9 mouse cellular contexts compared by ENCODE assay signal in genomic region chr5:64959843-64960230, GRCm38 (mm10). TPM values are rescaled to one million over a fixed set of nuclear protein-coding genes. Genes with fewer than 3 reads are reported as not detected.
DNase-seq lines count a peak whose midpoint lies in the region; ATAC-seq and TF ChIP-seq lines count a peak whose summit lies in the region.
"Had no signal": no experiment of that assay in that cellular context is flagged by ENCODE, and none has a peak within 500 bp of the region (broad histone marks: within the 10 kb centered on the region; RNA-seq: fewer than 3 reads in every experiment).

Tlr6 (minus strand) TSS chr5:64960097.

- H3K4me3 ChIP-seq in ES-E14 (ENCODE audit: insufficient read depth in 1 of 2, low read depth in 1 of 2, low read length in 2 of 2, poor library complexity in 1 of 2, severe bottlenecking in 1 of 2) (no peak within 1 kb of the TSS), macrophage (ENCODE audit: inconsistent target) (peak within 1 kb of the TSS; percentile 50)
- no peak within 1 kb of the TSS; the same call in 1 of the 2 replicates for H3K4me3 ChIP-seq in kidney, embryonic 16.5 days (ENCODE audit: low read length)
- H3K4me3 ChIP-seq: embryonic facial prominence, embryonic 15.5 days had no signal

- peaks cover 42% of the 10 kb centered on the region for H3K79me2 ChIP-seq in macrophage (ENCODE audit: inconsistent target)

- ATAC-seq in kidney, embryonic 16.5 days (ENCODE audit: low FRiP score, low TSS enrichment): no peak

- in situ Hi-C loops in ES-E14 (cut with MboI; ENCODE audit: low sequenced_read_pairs in 2 of 2, unreplicated experiment in 2 of 2): no loop called here

- peak; percentile 58 for DNase-seq in layer of hippocampus, adult 11-12 months (ENCODE audit: low spot score)
- DNase-seq in layer of hippocampus, adult 9-10 months (ENCODE audit: low spot score): no peak
- no peak for DNase-seq in ES-E14 (ENCODE audit: low read depth, low spot score)
- DNase-seq in cerebellum, postnatal 25 days: peak; percentile 11 to 60
- peak; percentile 74 for DNase-seq in thymus, postnatal 14 days
- no peak for DNase-seq in embryo, embryonic 10 days (ENCODE audit: low spot score)

- H3K27me3 ChIP-seq in kidney, embryonic 16.5 days (ENCODE audit: insufficient read depth, low read length): no peaks in the 10 kb centered on the region
- H3K27me3 ChIP-seq: embryonic facial prominence, embryonic 15.5 days had no signal

- no peak within 1 kb of the TSS for H3K27ac ChIP-seq in ES-E14 (ENCODE audit: insufficient read depth, low read depth, low read length, poor library complexity, severe bottlenecking)
- no peak within 1 kb of the TSS; the same call in 1 of the 2 replicates for H3K27ac ChIP-seq in kidney, embryonic 16.5 days (ENCODE audit: low read length)
- peak within 1 kb of the TSS; percentile 97 for H3K27ac ChIP-seq in macrophage
- H3K27ac ChIP-seq: embryonic facial prominence, embryonic 15.5 days had no signal

- H3K4me1 ChIP-seq in ES-E14 (ENCODE audit: control insufficient read depth in 2 of 2, insufficient read depth in 2 of 2, low read length in 2 of 2, poor library complexity in 1 of 2): no peaks in the 10 kb centered on the region
- H3K4me1 ChIP-seq in kidney, embryonic 16.5 days (ENCODE audit: insufficient read depth, low read length): no peaks in the 10 kb centered on the region
- H3K4me1 ChIP-seq: embryonic facial prominence, embryonic 15.5 days had no signal

- WGBS in kidney, embryonic 16.5 days: 76% methylated on average over 13 of the region's 13 CpGs
- WGBS in macrophage (ENCODE audit: missing documents): 11% methylated on average over 13 of the region's 13 CpGs

- H3K9ac ChIP-seq in ES-E14 (ENCODE audit: insufficient read depth, low read depth, low read length, poor library complexity, severe bottlenecking): no peak within 1 kb of the TSS
- H3K9ac ChIP-seq in kidney, embryonic 16.5 days (replicated peaks; ENCODE audit: low read length): no peak within 1 kb of the TSS
- H3K9ac ChIP-seq: embryonic facial prominence, embryonic 15.5 days had no signal

- H3K36me3 ChIP-seq in ES-E14 (ENCODE audit: control insufficient read depth, insufficient read depth, low read length, poor library complexity, severe bottlenecking) (no peaks in the 10 kb centered on the region), macrophage (ENCODE audit: inconsistent target) (peaks cover 18% of the 10 kb centered on the region; the same call in 1 of the 2 replicates)
- no peaks in the 10 kb centered on the region for H3K36me3 ChIP-seq in kidney, embryonic 16.5 days (ENCODE audit: insufficient read depth, low read length)
- H3K36me3 ChIP-seq: embryonic facial prominence, embryonic 15.5 days had no signal

- 0 out of 2 replicates have a peak within 1 kb of the TSS, but pooled peaks have one; percentile 4 for H3K4me2 ChIP-seq in kidney, embryonic 16.5 days (replicated peaks; ENCODE audit: low read depth, low read length)
- H3K4me2 ChIP-seq: embryonic facial prominence, embryonic 15.5 days had no signal

- H3K9me3 ChIP-seq in ES-E14 (ENCODE audit: control insufficient read depth, insufficient read depth, low read depth, low read length): no peaks in the 10 kb centered on the region
- H3K9me3 ChIP-seq in kidney, embryonic 16.5 days (ENCODE audit: low read length): no peaks in the 10 kb centered on the region
- H3K9me3 ChIP-seq: embryonic facial prominence, embryonic 15.5 days had no signal

TF ChIP-seq in ES-E14, 5 proteins besides CTCF, POLR2A, EP300 and RAD21:
- TF ChIP-seq MAFK (IDR thresholded peaks at IDR 0.05; ENCODE audit: insufficient read depth, low read depth, low read length) (no peak), CHD2 (IDR thresholded peaks at IDR 0.05; ENCODE audit: low read depth, low read length) (no peak), ZC3H11A (IDR thresholded peaks at IDR 0.05; ENCODE audit: borderline replicate concordance, low read depth, low read length) (0 out of 2 replicates have a peak, but pooled peaks have one; percentile 2), HCFC1 (IDR thresholded peaks at IDR 0.05; ENCODE audit: borderline replicate concordance, insufficient read depth, low read length) (no peak), ZNF384 (IDR thresholded peaks at IDR 0.05; ENCODE audit: low read depth, low read length) (no peak)

RNA-seq across cellular contexts. Expression of gene Tlr6, which starts in this region (rescaled TPM):
- 0.13 and 0.16 TPM in 2 replicates for total RNA-seq in ES-E14 (2012; rRNA removed)
- polyA plus RNA-seq in kidney, embryonic 16.5 days (2015; fragmentation: Nextera tagmentation; extraction: Ambion mirVana): 0.62 and 0.77 TPM in 2 replicates
- 10 to 100 TPM in 21 of 26 experiments, 1 to 10 TPM in 5; 7.8 to 35.0 (median 21.2) TPM for total RNA-seq in macrophage (2018; cell fraction: chromatin; rRNA removed)
- total RNA-seq in macrophage (2018; cell fraction: cytosol; rRNA removed): 10 to 100 TPM; 25.8 to 52.1 (median 33.5) TPM
- 10 to 100 TPM; 14.4 to 72.8 (median 43.7) TPM for total RNA-seq in macrophage (2018; cell fraction: nucleus; rRNA removed)
- 28.2 to 115 TPM (median 31.4 TPM) in 3 replicates for polyA plus RNA-seq in macrophage (2018)

Comparison
In these comparisons a context has a peak if more than half of its experiments do, and no peak if none do; other contexts are left out.
1. RNA of gene Tlr6 (polyA plus RNA-seq): 28.2 to 115 TPM in macrophage; 0.62 to 0.77 TPM in kidney, embryonic 16.5 days; every median in the first group is over 10 times any median in the second.
2. DNase-seq: peak in layer of hippocampus, adult 11-12 months (single experiment), cerebellum, postnatal 25 days (2 of 2) and thymus, postnatal 14 days (single experiment); none in layer of hippocampus, adult 9-10 months (single experiment), ES-E14 (single experiment) and embryo, embryonic 10 days (single experiment).